Mouse (Mus musculus) hindbrain, embryonic 14.5 days (tissue): ENCODE results near the gene Myo6. TPM values are rescaled to one million over a fixed set of nuclear protein-coding genes. Genes with fewer than 3 reads are reported as not detected.

ENCODE experiments used
- ATAC-seq: fragments of 200-750 bp; cut with Nextera tagmentation; 2 replicates; pipeline ENCODE4 v1.8.0; 2017; ENCODE audit warnings: moderate number of reproducible peaks, mild to moderate bottlenecking, moderate TSS enrichment, moderate library complexity; ENCODE audit not compliant: low FRiP score
- DNase-seq: peaks from one replicate; pipeline ENCODE4 v3.0.0-alpha.2; 2015; ENCODE audit warnings: low spot score
- H3K27ac ChIP-seq: fragments of 300-500 bp; sonication (generic); 2 replicates; pipeline ENCODE4 v1.5.1; 2014; ENCODE audit warnings: mild to moderate bottlenecking, moderate library complexity
- H3K27me3 ChIP-seq: fragments of 300-500 bp; sonication (generic); 2 replicates; pipeline ENCODE4 v1.6.1; 2014; ENCODE audit warnings: mild to moderate bottlenecking, low read length, mixed read lengths; ENCODE audit not compliant: control insufficient read depth, insufficient read depth
- H3K36me3 ChIP-seq: fragments of 300-500 bp; sonication (generic); replicated peaks from 2 replicates; pipeline ENCODE4 v1.6.1; 2014; ENCODE audit not compliant: control insufficient read depth, insufficient read depth
- H3K4me1 ChIP-seq: fragments of 300-500 bp; sonication (generic); replicated peaks from 2 replicates; pipeline ENCODE4 v1.6.1; 2014; ENCODE audit warnings: antibody characterized with exemption, low read length, mixed read lengths; ENCODE audit not compliant: control insufficient read depth, insufficient read depth
- H3K4me2 ChIP-seq: fragments of 300-500 bp; sonication (generic); replicated peaks from 2 replicates; pipeline ENCODE4 v1.6.1; 2014; ENCODE audit warnings: mild to moderate bottlenecking, moderate library complexity
- H3K4me3 ChIP-seq: fragments of 300-500 bp; sonication (generic); replicated peaks from 2 replicates; pipeline ENCODE4 v1.5.1; 2014; ENCODE audit warnings: mild to moderate bottlenecking, low read length
- H3K9ac ChIP-seq: fragments of 300-500 bp; sonication (generic); 2 replicates; pipeline ENCODE4 v1.6.1; 2014
- H3K9me3 ChIP-seq: fragments of 300-500 bp; sonication (generic); 2 replicates; pipeline ENCODE4 v1.6.1; 2016; ENCODE audit warnings: low read length; ENCODE audit not compliant: control insufficient read depth
- WGBS: fragments of 180-500 bp; shearing (Covaris S2); extraction: QIAGEN DNeasy Blood & Tissue Kit; methylation state at CpG from one replicate; pipeline ENCODE4 v1.1.7; 2014; 5-methylcytosine and 5-hydroxymethylcytosine counted together
- polyA plus RNA-seq: library from polyadenylated mRNA; unstranded; fragments of >200 nt; fragmentation: Nextera tagmentation; extraction: Ambion mirVana; gene quantifications from 2 replicates; pipeline ENCODE4 v1.2.1, GENCODE M21; 2014

Myo6 gene
- polyA plus RNA-seq, 1 experiment from 2014 or later: 27.9 TPM

DNA sequence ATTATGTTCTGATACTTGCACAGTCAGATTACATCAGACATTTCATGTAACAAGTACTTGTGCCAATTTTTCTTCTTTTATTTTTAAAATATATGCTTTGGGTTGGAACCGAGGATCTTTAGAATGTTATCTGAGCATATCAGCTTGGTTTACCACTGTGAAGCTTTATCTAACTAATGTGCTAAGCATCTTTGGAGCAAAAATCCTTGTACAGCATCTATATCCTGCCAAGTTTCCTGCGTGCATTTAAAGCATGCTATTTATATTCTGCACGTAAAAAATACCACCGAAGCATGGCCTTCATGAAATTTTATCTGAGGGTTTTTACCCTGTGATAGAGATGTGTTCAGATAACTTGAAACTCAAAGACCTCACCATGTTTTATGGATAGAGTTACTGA is 131.3 kb downstream of the Myo6 start:
- 73% methylated on average over 4 of the region's 4 CpGs for WGBS
- H3K4me1 ChIP-seq: no peaks in the 10 kb centered on the region
- H3K27ac ChIP-seq: no peak overlapping the region
- DNase-seq (no peak), ATAC-seq (no peak)
- no peak overlapping the region for H3K4me2 ChIP-seq
- H3K36me3 ChIP-seq: no peaks in the 10 kb centered on the region; the same call in 1 of the 2 replicates
- H3K9ac ChIP-seq: no peak overlapping the region
- no peak overlapping the region for H3K4me3 ChIP-seq
- no peaks in the 10 kb centered on the region for H3K27me3 ChIP-seq
- H3K9me3 ChIP-seq: peaks cover 11% of the 10 kb centered on the region; the same call in 1 of the 2 replicates

GRCm38 (mm10) chr9:80299031-80299430 is 134.2 kb downstream of the Myo6 start:
- Histone ChIP-seq H3K27me3 (no peaks in the 10 kb centered on the region), H3K4me1 (no peaks in the 10 kb centered on the region), H3K36me3 (no peaks in the 10 kb centered on the region; the same call in 1 of the 2 replicates), H3K9me3 (no peaks in the 10 kb centered on the region), H3K4me3 (no peak overlapping the region), H3K9ac (no peak overlapping the region), H3K4me2 (no peak overlapping the region), H3K27ac (no peak overlapping the region)
- DNase-seq (no peak), ATAC-seq (no peak)
- WGBS: 93% methylated on average over 9 of the region's 9 CpGs

DNA sequence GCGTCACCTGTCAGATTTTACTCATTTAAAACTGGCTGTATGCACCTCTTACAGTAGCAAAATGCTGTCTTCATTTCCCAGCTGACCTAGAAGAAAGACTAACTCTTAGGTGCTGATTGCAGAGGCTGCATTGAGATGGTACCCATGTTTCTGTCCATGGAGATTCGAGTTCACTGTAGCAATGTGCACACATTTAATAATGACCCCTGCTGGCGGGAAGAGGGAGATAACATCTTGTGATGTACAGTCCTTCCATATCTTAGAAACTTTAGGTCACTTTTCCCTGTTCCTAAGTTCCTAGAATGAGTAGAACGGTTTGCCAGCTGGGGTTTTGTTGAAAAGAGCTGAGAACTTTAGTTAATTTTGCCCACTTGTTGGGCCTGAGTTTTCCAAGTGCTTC is 138.7 kb downstream of the Myo6 start:
- Histone ChIP-seq H3K27me3 (no peaks in the 10 kb centered on the region), H3K9me3 (no peaks in the 10 kb centered on the region), H3K27ac (no peak overlapping the region), H3K4me3 (no peak overlapping the region), H3K9ac (no peak overlapping the region), H3K4me2 (no peak overlapping the region), H3K4me1 (no peaks in the 10 kb centered on the region; the same call in 1 of the 2 replicates), H3K36me3 (no peaks in the 10 kb centered on the region; the same call in 1 of the 2 replicates)
- DNase-seq: no peak
- no peak for ATAC-seq
- 82% methylated on average over 4 of the region's 4 CpGs for WGBS

- H3K4me3 ChIP-seq: no peak overlapping the region
Measured at GRCm38 (mm10) chr9:80306390-80306789, 141.6 kb downstream of the Myo6 start.

GRCm38 (mm10) chr9:80306853-80307252 is 142.0 kb downstream of the Myo6 start:
- H3K36me3 ChIP-seq: no peaks in the 10 kb centered on the region
- 30% methylated on average over 11 of the region's 11 CpGs for WGBS
- no peaks in the 10 kb centered on the region; the same call in 1 of the 2 replicates for H3K4me1 ChIP-seq
- peak overlapping the region; percentile 46 for H3K27ac ChIP-seq
- ATAC-seq (peak; percentile 46), DNase-seq (peak; percentile 37)
- peak overlapping the region; percentile 42 for H3K9ac ChIP-seq
- H3K4me2 ChIP-seq: peak overlapping the region; percentile 34
- H3K4me3 ChIP-seq: 0 out of 2 replicates have a peak overlapping the region, but pooled peaks have one; percentile 10
- no peaks in the 10 kb centered on the region for H3K27me3 ChIP-seq
- no peaks in the 10 kb centered on the region for H3K9me3 ChIP-seq

More at GRCm38 (mm10) chr9:80306390-80306789, 141.6 kb downstream of the Myo6 start:
- Histone ChIP-seq H3K27me3 (no peaks in the 10 kb centered on the region), H3K27ac (peak overlapping the region; percentile 46; the same call in 1 of the 2 replicates), H3K9me3 (no peaks in the 10 kb centered on the region), H3K9ac (peak overlapping the region; percentile 42; the same call in 1 of the 2 replicates), H3K36me3 (no peaks in the 10 kb centered on the region), H3K4me2 (peak overlapping the region; percentile 34), H3K4me1 (no peaks in the 10 kb centered on the region; the same call in 1 of the 2 replicates)
- peak; percentile 64 for ATAC-seq
- DNase-seq: no peak
- WGBS: 74% methylated on average over 4 of the region's 4 CpGs

GRCm38 (mm10) chr9:80307629-80308028 is 142.8 kb downstream of the Myo6 start:
- H3K4me2 ChIP-seq: no peak overlapping the region
- no peak overlapping the region for H3K27ac ChIP-seq
- no peak for DNase-seq
- no peak overlapping the region for H3K9ac ChIP-seq
- H3K9me3 ChIP-seq: no peaks in the 10 kb centered on the region
- H3K4me1 ChIP-seq: no peaks in the 10 kb centered on the region; the same call in 1 of the 2 replicates
- no peaks in the 10 kb centered on the region for H3K36me3 ChIP-seq
- 90% methylated on average over 13 of the region's 13 CpGs for WGBS
- no peak for ATAC-seq
- H3K27me3 ChIP-seq: no peaks in the 10 kb centered on the region
- no peak overlapping the region for H3K4me3 ChIP-seq

DNA sequence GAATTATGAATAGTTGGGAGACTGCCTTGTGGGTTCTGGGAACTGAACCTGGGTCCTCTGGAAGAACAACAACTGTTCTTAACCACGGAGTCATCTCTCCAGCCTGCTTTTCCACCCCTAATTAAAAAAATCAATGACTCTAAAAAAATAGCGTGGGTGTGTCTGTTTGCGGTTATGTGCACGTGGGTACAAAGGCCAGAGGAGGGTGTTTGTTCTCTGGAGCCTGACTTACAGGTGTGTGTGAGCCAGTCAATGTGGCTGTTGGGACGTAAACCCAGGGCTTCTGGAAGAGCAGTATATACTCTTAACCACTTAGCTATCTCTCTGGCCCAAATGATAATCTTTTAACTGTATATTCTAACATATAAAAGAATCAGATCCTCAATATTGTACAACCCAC is 148.8 kb downstream of the Myo6 start:
- no peak overlapping the region for H3K4me3 ChIP-seq
- 90% methylated on average over 5 of the region's 5 CpGs for WGBS

DNA sequence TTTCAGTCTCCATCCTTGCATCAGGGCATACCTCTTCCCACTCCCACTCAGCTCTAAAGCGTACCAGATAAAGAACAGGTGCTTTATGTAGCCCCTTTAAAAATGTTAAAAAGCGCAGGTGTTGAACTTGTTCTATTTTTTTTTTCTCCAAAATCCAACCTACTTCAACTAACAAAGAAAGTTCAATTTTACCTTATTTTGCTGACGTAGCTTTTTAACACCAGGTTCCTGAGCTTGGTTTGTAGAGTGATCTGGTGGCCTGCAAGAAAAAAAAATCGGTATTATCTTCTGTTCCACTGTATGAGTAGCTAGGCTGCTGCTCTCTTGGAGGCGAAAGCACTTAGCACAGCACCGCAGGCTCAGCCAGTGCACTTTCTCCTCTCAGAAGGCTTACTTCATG is 151.1 kb downstream of the Myo6 start:
- H3K27ac ChIP-seq: no peak overlapping the region
- no peaks in the 10 kb centered on the region for H3K27me3 ChIP-seq
- H3K4me1 ChIP-seq: no peaks in the 10 kb centered on the region
- ATAC-seq (no peak), DNase-seq (no peak)
- no peak overlapping the region for H3K4me2 ChIP-seq
- no peaks in the 10 kb centered on the region for H3K9me3 ChIP-seq
- no peak overlapping the region for H3K9ac ChIP-seq
- no peaks in the 10 kb centered on the region for H3K36me3 ChIP-seq
- H3K4me3 ChIP-seq: no peak overlapping the region
- 97% methylated on average over 6 of the region's 6 CpGs for WGBS

More for the DNA sequence above, 148.8 kb downstream of the Myo6 start:
- ATAC-seq (no peak), DNase-seq (no peak)
- H3K9ac ChIP-seq: no peak overlapping the region
- H3K9me3 ChIP-seq: no peaks in the 10 kb centered on the region
- no peaks in the 10 kb centered on the region for H3K36me3 ChIP-seq
- no peaks in the 10 kb centered on the region for H3K27me3 ChIP-seq
- H3K4me1 ChIP-seq: no peaks in the 10 kb centered on the region
- no peak overlapping the region for H3K27ac ChIP-seq
- no peak overlapping the region for H3K4me2 ChIP-seq

DNA sequence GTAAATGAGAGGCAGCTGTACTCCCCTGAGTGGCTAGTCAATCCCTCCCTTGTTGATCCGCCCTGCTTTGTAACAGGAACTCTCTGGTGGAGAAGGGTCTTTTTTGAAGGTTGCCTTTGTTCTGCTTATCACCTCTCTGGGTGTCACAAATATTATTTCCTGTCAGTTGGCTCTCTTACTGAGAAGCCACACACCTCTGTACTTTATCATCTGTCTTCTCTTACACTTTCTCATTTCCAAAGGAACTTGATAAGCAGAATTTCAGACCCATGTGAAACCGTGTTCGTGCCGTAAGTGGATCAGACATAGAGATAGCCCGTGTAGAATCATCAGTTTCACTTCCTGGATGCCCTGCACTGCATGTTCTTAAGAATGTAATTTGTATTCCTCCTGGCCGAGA is 153.2 kb downstream of the Myo6 start:
- Histone ChIP-seq H3K4me3 (no peak overlapping the region), H3K27me3 (no peaks in the 10 kb centered on the region), H3K4me1 (no peaks in the 10 kb centered on the region), H3K4me2 (no peak overlapping the region), H3K27ac (no peak overlapping the region), H3K9ac (no peak overlapping the region), H3K9me3 (no peaks in the 10 kb centered on the region), H3K36me3 (no peaks in the 10 kb centered on the region)
- no peak for DNase-seq
- ATAC-seq: no peak
- WGBS: 90% methylated on average over 6 of the region's 6 CpGs
